Mouse (Mus musculus) forebrain, embryonic 13.5 days (tissue): Measurements from ENCODE around the gene Tmco1. TPM values are rescaled to one million over a fixed set of nuclear protein-coding genes. Genes with fewer than 3 reads are reported as not detected.

Source experiments
- ATAC-seq: fragments of 200-750 bp; cut with Nextera tagmentation; 2 replicates; pipeline ENCODE4 v1.8.0; 2017
- H3K27ac ChIP-seq: fragments of 300-500 bp; sonication (generic); 2 replicates; pipeline ENCODE4 v1.5.1; 2015; ENCODE audit warnings: inconsistent platforms, mild to moderate bottlenecking, moderate library complexity
- H3K27me3 ChIP-seq: fragments of 300-500 bp; sonication (generic); 2 replicates; pipeline ENCODE4 v1.6.1; 2015; ENCODE audit warnings: mild to moderate bottlenecking, inconsistent platforms
- H3K36me3 ChIP-seq: fragments of 300-500 bp; sonication (generic); 2 replicates; pipeline ENCODE4 v1.6.1; 2015; ENCODE audit warnings: mild to moderate bottlenecking, inconsistent platforms; ENCODE audit not compliant: poor library complexity, severe bottlenecking
- H3K4me1 ChIP-seq: fragments of 300-500 bp; sonication (generic); 2 replicates; pipeline ENCODE4 v1.6.1; 2015; ENCODE audit warnings: inconsistent platforms
- H3K4me2 ChIP-seq: fragments of 300-500 bp; sonication (generic); 2 replicates; pipeline ENCODE4 v1.6.1; 2015; ENCODE audit warnings: inconsistent platforms, mild to moderate bottlenecking, moderate library complexity
- H3K4me3 ChIP-seq: fragments of 300-500 bp; sonication (generic); 2 replicates; pipeline ENCODE4 v1.5.1; 2015; ENCODE audit warnings: mild to moderate bottlenecking, inconsistent platforms
- H3K9ac ChIP-seq: fragments of 300-500 bp; sonication (generic); 2 replicates; pipeline ENCODE4 v1.6.1; 2015; ENCODE audit warnings: mild to moderate bottlenecking, inconsistent platforms
- H3K9me3 ChIP-seq: fragments of 300-500 bp; sonication (generic); replicated peaks from 2 replicates; pipeline ENCODE4 v1.6.1; 2016; ENCODE audit warnings: inconsistent platforms
- WGBS: fragments of 180-500 bp; shearing (Covaris S2); methylation state at CpG from one replicate; pipeline ENCODE4 v1.1.7; 2015; 5-methylcytosine and 5-hydroxymethylcytosine counted together
- polyA plus RNA-seq: library from polyadenylated mRNA; unstranded; fragments of >200 nt; fragmentation: Nextera tagmentation; extraction: Ambion mirVana; gene quantifications from 2 replicates; pipeline ENCODE4 v1.2.1, GENCODE M21; 2015

Gene Tmco1
- polyA plus RNA-seq, 1 experiment from 2014 or later, result 74.1 TPM

- WGBS, result 1% methylated on average over 45 of the region's 51 CpGs
- H3K27ac ChIP-seq, result peak overlapping the region; percentile 98
- no peaks in the 10 kb centered on the region for H3K9me3 ChIP-seq
- H3K4me1 ChIP-seq, result peaks cover 40% of the 10 kb centered on the region
- H3K4me2 ChIP-seq, result peak overlapping the region; percentile 71
- ATAC-seq, result peak; percentile 89
- no peaks in the 10 kb centered on the region for H3K36me3 ChIP-seq
- H3K27me3 ChIP-seq, result no peaks in the 10 kb centered on the region; the same call in 1 of the 2 replicates
- peak overlapping the region; percentile 96 for H3K9ac ChIP-seq
- H3K4me3 ChIP-seq, result peak overlapping the region; percentile 89
Observed at GRCm38 (mm10) chr1:167284837-167285319, 23.3 kb upstream of the Tmco1 start.

DNA sequence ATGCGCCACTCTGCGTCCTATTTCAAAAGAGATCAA, 23.0 kb upstream of the Tmco1 start, which contains the start of gene Uck2:
Gene Uck2, minus strand, starts transcription at position 1 of the 36 bp plus-strand sequence.
- H3K9me3 ChIP-seq, result no peaks in the 10 kb centered on the region
- H3K4me1 ChIP-seq, result peaks cover 41% of the 10 kb centered on the region
- H3K9ac ChIP-seq, result peak within 1 kb of the TSS; percentile 96
- H3K27ac ChIP-seq, result peak within 1 kb of the TSS; percentile 98
- no peaks in the 10 kb centered on the region for H3K36me3 ChIP-seq
- peak within 1 kb of the TSS; percentile 89 for H3K4me3 ChIP-seq
- no peaks in the 10 kb centered on the region; the same call in 1 of the 2 replicates for H3K27me3 ChIP-seq
- no peak for ATAC-seq
- H3K4me2 ChIP-seq, result peak within 1 kb of the TSS; percentile 71
- WGBS, result 2% methylated on average over 2 of the region's 2 CpGs

DNA sequence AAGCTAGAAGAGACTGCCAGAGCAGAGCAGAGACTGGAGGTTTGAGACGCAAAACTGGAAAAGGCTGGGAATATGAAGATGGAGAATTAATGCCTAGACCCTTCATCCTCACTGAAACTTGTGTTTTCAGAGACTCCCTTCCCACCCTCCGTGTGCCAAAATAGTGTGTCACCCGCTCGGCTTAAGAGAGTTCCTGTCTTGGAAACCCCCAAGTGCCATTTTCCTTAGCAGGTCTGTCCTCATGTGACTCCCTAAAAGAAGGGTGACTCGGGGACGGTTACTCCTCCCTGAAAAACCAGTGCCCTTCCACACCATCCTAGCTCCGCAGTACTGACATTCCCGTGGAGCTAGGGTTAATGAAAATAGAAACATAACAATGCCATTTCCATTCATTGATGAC, 22.8 kb upstream of the Tmco1 start:
- peak overlapping the region; percentile 71 for H3K4me2 ChIP-seq
- 3% methylated on average over 8 of the region's 8 CpGs for whole genome bisulfite sequencing
- peak; percentile 0; the same call in 1 of the 2 replicates for ATAC-seq

GRCm38 (mm10) chr1:167287156-167287555, 21.0 kb upstream of the Tmco1 start:
- no peak overlapping the region for H3K27ac ChIP-seq

More for the DNA sequence above, 22.8 kb upstream of the Tmco1 start:
- H3K4me3 ChIP-seq, result peak overlapping the region; percentile 89
- peak overlapping the region; percentile 98 for H3K27ac ChIP-seq
- peaks cover 41% of the 10 kb centered on the region for H3K4me1 ChIP-seq
- peak overlapping the region; percentile 96 for H3K9ac ChIP-seq
- no peaks in the 10 kb centered on the region for H3K36me3 ChIP-seq
- H3K9me3 ChIP-seq, result no peaks in the 10 kb centered on the region
- no peaks in the 10 kb centered on the region; the same call in 1 of the 2 replicates for H3K27me3 ChIP-seq

DNA sequence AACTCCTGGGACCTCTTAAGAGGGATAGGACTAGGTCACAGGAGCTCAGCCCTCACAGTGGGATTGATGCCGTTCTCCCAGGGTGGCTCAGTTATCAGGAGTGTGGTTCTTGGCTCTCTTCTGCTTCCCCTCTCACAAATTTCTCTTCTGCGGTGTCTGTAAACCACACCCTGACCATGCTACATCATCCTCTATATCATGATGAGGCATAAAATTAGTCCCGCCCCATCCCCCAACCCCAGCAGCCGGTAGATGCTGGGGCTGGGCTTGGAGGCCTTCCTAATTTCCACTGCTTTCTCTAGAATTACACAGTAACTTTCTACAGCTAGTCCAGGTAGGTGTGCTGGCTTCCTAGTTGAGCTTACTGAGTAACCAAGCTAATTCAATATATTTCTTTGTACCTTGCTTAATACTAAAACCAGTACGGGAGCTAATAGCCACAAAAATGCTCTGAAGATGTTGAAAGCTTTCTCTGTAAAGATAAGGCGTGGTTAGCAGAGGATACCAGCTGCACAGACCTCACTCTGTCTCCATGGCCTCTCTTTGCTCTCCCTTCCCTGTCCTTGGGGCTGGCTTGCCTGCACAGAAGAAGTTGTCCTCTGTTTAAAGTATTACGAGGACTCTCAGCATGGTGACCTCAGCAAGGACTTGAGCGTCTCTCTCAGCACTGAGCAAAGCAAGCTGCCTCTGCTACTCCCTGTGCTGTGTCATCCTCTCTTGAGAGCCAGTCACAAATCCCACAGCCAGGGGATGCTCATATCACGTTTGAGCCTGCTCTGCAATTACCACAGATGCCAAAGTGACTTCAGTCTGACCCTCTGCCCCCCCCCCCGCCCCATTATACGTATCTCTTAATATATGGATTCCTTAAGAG, 19.3 kb upstream of the Tmco1 start:
- Histone ChIP-seq H3K4me2 (no peak overlapping the region; the same call in 1 of the 2 replicates), H3K27me3 (no peaks in the 10 kb centered on the region; the same call in 1 of the 2 replicates), H3K36me3 (no peaks in the 10 kb centered on the region), H3K27ac (no peak overlapping the region), H3K9ac (no peak overlapping the region), H3K4me3 (no peak overlapping the region), H3K9me3 (no peaks in the 10 kb centered on the region), H3K4me1 (peaks cover 21% of the 10 kb centered on the region)
- ATAC-seq, result no peak
- 47% methylated on average over 11 of the region's 11 CpGs for WGBS

More at GRCm38 (mm10) chr1:167287156-167287555, 21.0 kb upstream of the Tmco1 start:
- Histone ChIP-seq H3K9me3 (no peaks in the 10 kb centered on the region), H3K4me1 (peaks cover 32% of the 10 kb centered on the region), H3K4me2 (no peak overlapping the region), H3K27me3 (no peaks in the 10 kb centered on the region; the same call in 1 of the 2 replicates), H3K36me3 (no peaks in the 10 kb centered on the region), H3K4me3 (no peak overlapping the region), H3K9ac (no peak overlapping the region)
- no peak for ATAC-seq
- 94% methylated on average over 5 of the region's 5 CpGs for WGBS

GRCm38 (mm10) chr1:167289567-167290262, 18.5 kb upstream of the Tmco1 start:
- Histone ChIP-seq H3K27me3 (no peaks in the 10 kb centered on the region; the same call in 1 of the 2 replicates), H3K9ac (no peak overlapping the region), H3K4me2 (peak overlapping the region; percentile 35), H3K36me3 (no peaks in the 10 kb centered on the region), H3K27ac (0 out of 2 replicates have a peak overlapping the region, but pooled peaks have one; percentile 5), H3K4me1 (peaks cover 21% of the 10 kb centered on the region), H3K9me3 (no peaks in the 10 kb centered on the region), H3K4me3 (no peak overlapping the region)
- WGBS, result 4% methylated on average over 11 of the region's 11 CpGs
- peak; percentile 44; the same call in 1 of the 2 replicates for ATAC-seq

DNA sequence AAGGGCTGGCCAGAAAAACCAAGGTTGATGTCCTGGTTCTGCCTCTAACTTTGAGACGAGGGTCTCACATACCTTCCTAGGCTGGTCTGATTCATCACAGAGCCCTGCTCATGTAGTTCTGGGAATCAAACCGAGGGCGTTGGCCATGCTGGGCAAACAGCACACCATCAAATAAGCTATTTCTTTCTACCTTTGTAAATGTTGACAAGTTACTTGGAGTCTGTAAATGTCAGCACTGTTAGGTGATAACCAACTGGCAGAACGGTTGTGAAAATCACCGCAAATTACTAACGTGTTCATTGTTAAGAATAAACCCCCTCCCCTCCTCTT, 17.9 kb upstream of the Tmco1 start:
- Histone ChIP-seq H3K9ac (no peak overlapping the region), H3K9me3 (no peaks in the 10 kb centered on the region), H3K36me3 (no peaks in the 10 kb centered on the region), H3K4me1 (peaks cover 19% of the 10 kb centered on the region), H3K27ac (0 out of 2 replicates have a peak overlapping the region, but pooled peaks have one; percentile 5), H3K27me3 (no peaks in the 10 kb centered on the region; the same call in 1 of the 2 replicates), H3K4me3 (no peak overlapping the region), H3K4me2 (peak overlapping the region; percentile 35)
- WGBS, result 22% methylated on average over 6 of the region's 6 CpGs
- no peak for ATAC-seq

GRCm38 (mm10) chr1:167291610-167292009, 16.6 kb upstream of the Tmco1 start:
- Histone ChIP-seq H3K27me3 (no peaks in the 10 kb centered on the region; the same call in 1 of the 2 replicates), H3K27ac (no peak overlapping the region), H3K9me3 (no peaks in the 10 kb centered on the region), H3K9ac (no peak overlapping the region), H3K36me3 (no peaks in the 10 kb centered on the region), H3K4me2 (no peak overlapping the region), H3K4me3 (no peak overlapping the region), H3K4me1 (peaks cover 14% of the 10 kb centered on the region)
- no peak for ATAC-seq
- WGBS, result 82% methylated on average over 8 of the region's 8 CpGs

DNA sequence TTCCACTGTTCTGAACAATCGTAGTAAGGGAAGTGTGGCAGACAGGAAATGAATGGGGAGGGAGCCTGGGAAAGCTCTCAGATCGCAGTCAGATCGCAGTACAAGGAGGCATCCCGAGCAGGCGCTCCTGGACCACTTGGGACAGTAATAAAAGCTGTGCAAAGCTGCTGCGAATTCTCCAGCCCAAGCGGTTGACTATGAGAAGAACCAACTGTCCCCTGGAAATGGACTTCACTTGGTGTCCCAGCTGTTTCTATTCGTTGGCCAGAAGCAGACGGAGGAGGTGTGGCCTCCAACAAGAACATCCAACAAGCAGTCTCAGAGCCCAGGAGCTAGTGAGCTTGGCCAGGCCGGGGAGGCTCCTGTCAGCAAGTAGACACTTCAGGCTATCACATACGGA, 15.7 kb upstream of the Tmco1 start:
- Histone ChIP-seq H3K9ac (no peak overlapping the region), H3K4me1 (peaks cover 14% of the 10 kb centered on the region), H3K9me3 (no peaks in the 10 kb centered on the region), H3K36me3 (no peaks in the 10 kb centered on the region), H3K4me2 (no peak overlapping the region), H3K4me3 (no peak overlapping the region), H3K27ac (no peak overlapping the region), H3K27me3 (no peaks in the 10 kb centered on the region)
- no peak for ATAC-seq
- WGBS, result 70% methylated on average over 11 of the region's 11 CpGs

- WGBS, result 67% methylated on average over 13 of the region's 13 CpGs
- no peak overlapping the region for H3K4me2 ChIP-seq
- H3K9me3 ChIP-seq, result no peaks in the 10 kb centered on the region
- H3K4me1 ChIP-seq, result no peaks in the 10 kb centered on the region
- no peak overlapping the region for H3K9ac ChIP-seq
- H3K4me3 ChIP-seq, result no peak overlapping the region
- H3K27me3 ChIP-seq, result no peaks in the 10 kb centered on the region
- ATAC-seq, result peak; percentile 43; the same call in 1 of the 2 replicates
- H3K27ac ChIP-seq, result no peak overlapping the region
- no peaks in the 10 kb centered on the region for H3K36me3 ChIP-seq
Observed at GRCm38 (mm10) chr1:167295679-167296402, 12.3 kb upstream of the Tmco1 start.

DNA sequence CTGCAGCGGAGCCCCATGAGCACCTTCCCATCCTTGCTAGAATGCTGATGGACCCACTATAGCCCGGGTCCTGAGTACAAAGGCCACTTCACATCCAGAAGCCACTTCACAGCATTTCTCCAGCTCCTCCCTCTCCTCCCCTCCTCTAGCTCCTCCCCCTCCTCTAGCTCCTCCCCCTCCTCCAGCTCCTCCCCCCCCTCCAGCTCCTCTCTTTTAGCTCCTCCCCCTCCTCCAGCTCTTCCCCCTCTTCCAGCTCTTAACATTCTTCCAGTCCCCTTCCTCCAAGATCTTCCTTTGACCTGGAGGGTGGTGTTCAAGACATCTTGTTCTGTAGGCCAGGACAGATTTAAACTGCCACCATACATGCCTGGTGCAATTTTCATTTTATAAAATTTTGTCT, 8.1 kb upstream of the Tmco1 start:
- no peaks in the 10 kb centered on the region for H3K4me1 ChIP-seq
- no peak overlapping the region for H3K4me3 ChIP-seq
- H3K27me3 ChIP-seq, result no peaks in the 10 kb centered on the region
- ATAC-seq, result no peak
- no peak overlapping the region for H3K27ac ChIP-seq
- no peaks in the 10 kb centered on the region for H3K9me3 ChIP-seq
- no peak overlapping the region for H3K4me2 ChIP-seq
- no peaks in the 10 kb centered on the region for H3K36me3 ChIP-seq
- H3K9ac ChIP-seq, result no peak overlapping the region
- WGBS, result 81% methylated on average over 2 of the region's 2 CpGs
